Mouse (Mus musculus) stomach, postnatal 0 days (tissue): ENCODE measurements around the gene Rap2a.

Experiments
- CTCF ChIP-seq: IDR thresholded peaks from 2 replicates; pipeline ENCODE4 v1.5.1; 2016; ENCODE audit warnings: antibody characterized with exemption, low read depth, mild to moderate bottlenecking, moderate library complexity
- EP300 ChIP-seq: optimal IDR thresholded peaks from 2 replicates; pipeline ENCODE3; 2016; ENCODE audit warnings: antibody characterized with exemption

GRCm38 (mm10) chr14:120504928-120505461, 26.8 kb downstream of the Rap2a start:
- TF ChIP-seq CTCF (no peak), EP300 (no peak)
